Mouse (Mus musculus): ENCODE data around the gene Xiap. TPM values are rescaled to one million over a fixed set of nuclear protein-coding genes. Genes with fewer than 3 reads are reported as not detected.

Xiap gene
- total RNA-seq, 2 experiments from 2014 or later = 62.7 to 65.9 TPM

DNA sequence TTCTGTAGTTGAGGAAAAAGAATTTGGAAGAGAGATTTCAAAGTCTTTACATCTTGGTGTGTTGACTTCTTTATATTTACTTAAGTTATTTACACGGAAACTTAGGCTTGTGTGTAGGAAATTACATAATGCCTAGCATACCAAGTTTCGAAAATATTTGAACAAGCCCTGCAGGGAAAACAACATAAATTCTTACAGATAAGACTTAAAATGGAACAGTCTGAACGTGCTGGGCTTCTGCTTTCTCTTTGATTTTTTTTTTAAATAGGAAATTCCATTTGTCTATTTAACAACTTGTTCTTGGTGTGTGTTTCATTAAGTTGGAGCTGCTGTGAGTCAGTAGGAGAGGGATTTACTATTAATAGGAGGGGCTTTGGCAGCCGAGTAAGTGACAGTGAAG, 93.6 kb downstream of the Xiap start:
- no peak for DNase-seq (ENCODE audit: low spot score in 2 of 2)
- intact Hi-C loops (cut with DNase I) = no loop called here

Other genes with a start within 250 kb of the Xiap start
- 10 to 100 TPM; 45.1 to 46.1 TPM for gene Thoc2, start 139.0 kb upstream of the Xiap start, total RNA-seq (2021)
- 10 to 100 TPM; 48.1 to 49.5 TPM for gene Stag2, start 89.6 kb downstream of the Xiap start, total RNA-seq (2021)